Mouse (Mus musculus) neural tube, embryonic 11.5 days (tissue): Measurements from ENCODE around the gene Igf2bp2. TPM values are rescaled to one million over a fixed set of nuclear protein-coding genes. Genes with fewer than 3 reads are reported as not detected.

Experiments used
- ATAC-seq: fragments of 200-750 bp; cut with Nextera tagmentation; 2 replicates; pipeline ENCODE4 v1.8.0; 2017; ENCODE audit warnings: moderate number of reproducible peaks, mild to moderate bottlenecking, moderate TSS enrichment, moderate library complexity; ENCODE audit not compliant: insufficient read depth, low FRiP score, low TSS enrichment
- DNase-seq: peaks from one replicate; pipeline ENCODE4 v3.0.0-alpha.2; 2015; ENCODE audit warnings: low spot score
- H3K27ac ChIP-seq: fragments of 300-500 bp; sonication (generic); 2 replicates; pipeline ENCODE4 v1.5.1; 2014; ENCODE audit warnings: low read depth, mild to moderate bottlenecking, low read length
- H3K27me3 ChIP-seq: fragments of 300-500 bp; sonication (generic); 2 replicates; pipeline ENCODE4 v1.6.1; 2014; ENCODE audit warnings: mild to moderate bottlenecking, low read length, mixed read lengths; ENCODE audit not compliant: control insufficient read depth, insufficient read depth
- H3K36me3 ChIP-seq: fragments of 300-500 bp; sonication (generic); 2 replicates; pipeline ENCODE4 v1.6.1; 2014; ENCODE audit warnings: mild to moderate bottlenecking, low read length, moderate library complexity, mixed read lengths; ENCODE audit not compliant: control insufficient read depth, insufficient read depth
- H3K4me1 ChIP-seq: fragments of 300-500 bp; sonication (generic); 2 replicates; pipeline ENCODE4 v1.6.1; 2014; ENCODE audit warnings: low read length, mixed read lengths; ENCODE audit not compliant: control insufficient read depth, insufficient read depth
- H3K4me2 ChIP-seq: fragments of 300-500 bp; sonication (generic); 2 replicates; pipeline ENCODE4 v1.6.1; 2014; ENCODE audit warnings: low read depth, mild to moderate bottlenecking, moderate library complexity
- H3K4me3 ChIP-seq: fragments of 300-500 bp; sonication (generic); 2 replicates; pipeline ENCODE4 v1.5.1; 2014; ENCODE audit warnings: low read depth, low read length
- H3K9ac ChIP-seq: fragments of 300-500 bp; sonication (generic); 2 replicates; pipeline ENCODE4 v1.6.1; 2014; ENCODE audit warnings: mild to moderate bottlenecking, low read length
- H3K9me3 ChIP-seq: fragments of 300-500 bp; sonication (generic); 2 replicates; pipeline ENCODE4 v1.6.1; 2016; ENCODE audit warnings: low read length; ENCODE audit not compliant: control insufficient read depth
- WGBS: fragments of 180-500 bp; shearing (Covaris S2); extraction: QIAGEN DNeasy Blood & Tissue Kit; methylation state at CpG from one replicate; pipeline ENCODE4 v1.1.7; 2014; 5-methylcytosine and 5-hydroxymethylcytosine counted together
- polyA plus RNA-seq: library from polyadenylated mRNA; unstranded; fragments of >200 nt; fragmentation: Nextera tagmentation; extraction: Ambion mirVana; gene quantifications from 2 replicates; pipeline ENCODE4 v1.2.1, GENCODE M21; 2014

Igf2bp2 gene
- polyA plus RNA-seq, 1 experiment from 2014 or later, result 141 TPM

- no peaks in the 10 kb centered on the region for H3K9me3 ChIP-seq
- H3K27me3 ChIP-seq, result no peaks in the 10 kb centered on the region
- H3K36me3 ChIP-seq, result no peaks in the 10 kb centered on the region; the same call in 1 of the 2 replicates
- H3K4me1 ChIP-seq, result no peaks in the 10 kb centered on the region
- DNase-seq, result no peak
- H3K4me2 ChIP-seq, result no peak overlapping the region
- 89% methylated on average over 2 of the region's 2 CpGs for whole genome bisulfite sequencing
- no peak overlapping the region for H3K27ac ChIP-seq
- H3K9ac ChIP-seq, result no peak overlapping the region
- no peak overlapping the region for H3K4me3 ChIP-seq
- no peak for ATAC-seq
Measured at GRCm38 (mm10) chr16:22177999-22178398, 14.9 kb upstream of the Igf2bp2 start.

- no peaks in the 10 kb centered on the region for H3K9me3 ChIP-seq
- H3K27me3 ChIP-seq, result no peaks in the 10 kb centered on the region
- no peak for ATAC-seq
- H3K4me3 ChIP-seq, result no peak overlapping the region
- no peaks in the 10 kb centered on the region for H3K4me1 ChIP-seq
- DNase-seq, result no peak
- 93% methylated on average over 8 of the region's 8 CpGs for WGBS
- no peaks in the 10 kb centered on the region for H3K36me3 ChIP-seq
- no peak overlapping the region for H3K27ac ChIP-seq
- no peak overlapping the region for H3K9ac ChIP-seq
- no peak overlapping the region for H3K4me2 ChIP-seq
Measured at GRCm38 (mm10) chr16:22168731-22169130, 5.6 kb upstream of the Igf2bp2 start.

GRCm38 (mm10) chr16:22165556-22165955 lies 2.5 kb upstream of the Igf2bp2 start:
- Histone ChIP-seq H3K27me3 (no peaks in the 10 kb centered on the region), H3K27ac (no peak overlapping the region), H3K36me3 (no peaks in the 10 kb centered on the region), H3K9ac (no peak overlapping the region), H3K4me3 (no peak overlapping the region), H3K4me2 (no peak overlapping the region), H3K9me3 (no peaks in the 10 kb centered on the region), H3K4me1 (no peaks in the 10 kb centered on the region; the same call in 1 of the 2 replicates)
- DNase-seq (no peak), ATAC-seq (no peak)
- 89% methylated on average over 5 of the region's 5 CpGs for WGBS

- Histone ChIP-seq H3K36me3 (no peaks in the 10 kb centered on the region), H3K4me2 (peak overlapping the region; percentile 91; the same call in 1 of the 2 replicates), H3K4me3 (no peak overlapping the region), H3K4me1 (peaks cover 3% of the 10 kb centered on the region; the same call in 1 of the 2 replicates), H3K9ac (no peak overlapping the region), H3K27ac (no peak overlapping the region), H3K27me3 (no peaks in the 10 kb centered on the region), H3K9me3 (no peaks in the 10 kb centered on the region)
- no peak for DNase-seq
- no peak for ATAC-seq
- 62% methylated on average over 8 of the region's 8 CpGs for WGBS
Measured at GRCm38 (mm10) chr16:22164446-22164845, 1.3 kb upstream of the Igf2bp2 start.

- peak; percentile 75 for DNase-seq
- ATAC-seq, result peak; percentile 69
- H3K4me1 ChIP-seq, result peaks cover 7% of the 10 kb centered on the region; the same call in 1 of the 2 replicates
- under 1% methylated on average over 25 of the region's 27 CpGs for WGBS
- H3K36me3 ChIP-seq, result no peaks in the 10 kb centered on the region
- H3K4me3 ChIP-seq, result peak overlapping the region; percentile 99
- H3K9ac ChIP-seq, result peak overlapping the region; percentile 94
- H3K27ac ChIP-seq, result peak overlapping the region; percentile 91
- H3K9me3 ChIP-seq, result no peaks in the 10 kb centered on the region
- no peaks in the 10 kb centered on the region for H3K27me3 ChIP-seq
- H3K4me2 ChIP-seq, result peak overlapping the region; percentile 91
Measured at GRCm38 (mm10) chr16:22163456-22163851, 355 bp upstream of the Igf2bp2 start.

GRCm38 (mm10) chr16:22162066-22162511 lies 1.0 kb downstream of the Igf2bp2 start:
- no peaks in the 10 kb centered on the region for H3K27me3 ChIP-seq
- peaks cover 7% of the 10 kb centered on the region; the same call in 1 of the 2 replicates for H3K4me1 ChIP-seq
- peak; percentile 61 for DNase-seq
- H3K27ac ChIP-seq, result peak overlapping the region; percentile 91
- H3K4me2 ChIP-seq, result peak overlapping the region; percentile 91
- H3K4me3 ChIP-seq, result peak overlapping the region; percentile 99
- no peaks in the 10 kb centered on the region for H3K36me3 ChIP-seq
- WGBS, result under 1% methylated on average over 18 of the region's 19 CpGs
- peak overlapping the region; percentile 94 for H3K9ac ChIP-seq
- no peaks in the 10 kb centered on the region for H3K9me3 ChIP-seq
- peak; percentile 23 for ATAC-seq

GRCm38 (mm10) chr16:22161351-22162065 lies 1.6 kb downstream of the Igf2bp2 start:
- peak; percentile 74 for DNase-seq
- no peaks in the 10 kb centered on the region for H3K9me3 ChIP-seq
- H3K4me3 ChIP-seq, result peak overlapping the region; percentile 99
- peak overlapping the region; percentile 91 for H3K27ac ChIP-seq
- H3K4me2 ChIP-seq, result peak overlapping the region; percentile 91
- no peaks in the 10 kb centered on the region for H3K27me3 ChIP-seq
- no peaks in the 10 kb centered on the region for H3K36me3 ChIP-seq
- peaks cover 7% of the 10 kb centered on the region; the same call in 1 of the 2 replicates for H3K4me1 ChIP-seq
- ATAC-seq, result peak; percentile 25; the same call in 1 of the 2 replicates
- H3K9ac ChIP-seq, result peak overlapping the region; percentile 94
- WGBS, result under 1% methylated on average over 64 of the region's 71 CpGs

- ATAC-seq (no peak), DNase-seq (no peak)
- under 1% methylated on average over 16 of the region's 16 CpGs for WGBS
- Histone ChIP-seq H3K4me3 (peak overlapping the region; percentile 99), H3K4me2 (peak overlapping the region; percentile 91), H3K9me3 (no peaks in the 10 kb centered on the region), H3K27me3 (no peaks in the 10 kb centered on the region), H3K4me1 (peaks cover 7% of the 10 kb centered on the region; the same call in 1 of the 2 replicates), H3K27ac (no peak overlapping the region), H3K36me3 (no peaks in the 10 kb centered on the region), H3K9ac (peak overlapping the region; percentile 45)
Measured at GRCm38 (mm10) chr16:22160386-22161145, 2.5 kb downstream of the Igf2bp2 start.
